Mouse (Mus musculus) thymus, postnatal 4 days (tissue): ENCODE measurements around the gene Fam129b.

Source experiments
- DNase-seq: peaks from one replicate; pipeline ENCODE4 v3.0.0; 2021

Gene Fam129b

GRCm38 (mm10) chr2:32926330-32927075 lies 50.6 kb downstream of the Fam129b start:
- peak; percentile 59 for DNase-seq

- no peak for DNase-seq
Observed at GRCm38 (mm10) chr2:32927624-32928234, 51.8 kb downstream of the Fam129b start.

DNA sequence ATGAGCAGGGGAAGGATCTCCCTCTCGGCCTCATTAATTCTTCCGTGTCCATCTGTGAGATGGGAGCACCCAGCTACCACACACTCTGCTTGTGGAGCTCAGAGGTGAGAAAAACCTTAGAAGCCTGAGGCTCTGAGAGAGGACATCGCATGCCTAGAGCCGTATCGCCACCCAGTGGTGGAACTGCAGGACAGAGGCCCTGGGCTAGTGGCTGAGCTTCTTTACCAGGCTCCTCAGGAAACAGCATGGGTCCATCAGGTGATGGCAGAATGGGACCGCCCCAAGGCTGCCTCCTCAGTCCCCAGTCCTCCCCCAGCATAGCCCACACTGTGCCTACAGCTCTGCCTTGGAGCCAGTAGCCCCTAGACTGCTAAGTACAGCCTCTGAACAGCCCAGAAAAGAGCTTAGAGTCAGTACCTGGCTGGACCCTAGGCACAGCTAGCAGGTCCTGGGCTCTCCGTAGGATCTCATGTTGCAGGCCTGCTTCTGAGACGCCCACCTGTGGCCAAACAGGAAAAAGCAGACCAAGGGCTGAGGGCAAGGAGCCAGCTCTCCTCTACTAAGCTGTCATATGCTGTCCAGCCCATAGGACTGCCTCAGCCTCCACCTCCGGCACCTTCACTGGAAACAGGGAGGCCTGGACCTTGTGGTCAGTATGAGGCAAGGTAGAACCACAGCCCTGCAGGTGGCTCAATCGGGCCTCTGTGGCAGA lies 52.5 kb downstream of the Fam129b start:
- peak; percentile 87 for DNase-seq

GRCm38 (mm10) chr2:32928947-32929829 lies 53.3 kb downstream of the Fam129b start:
- no peak for DNase-seq

DNA sequence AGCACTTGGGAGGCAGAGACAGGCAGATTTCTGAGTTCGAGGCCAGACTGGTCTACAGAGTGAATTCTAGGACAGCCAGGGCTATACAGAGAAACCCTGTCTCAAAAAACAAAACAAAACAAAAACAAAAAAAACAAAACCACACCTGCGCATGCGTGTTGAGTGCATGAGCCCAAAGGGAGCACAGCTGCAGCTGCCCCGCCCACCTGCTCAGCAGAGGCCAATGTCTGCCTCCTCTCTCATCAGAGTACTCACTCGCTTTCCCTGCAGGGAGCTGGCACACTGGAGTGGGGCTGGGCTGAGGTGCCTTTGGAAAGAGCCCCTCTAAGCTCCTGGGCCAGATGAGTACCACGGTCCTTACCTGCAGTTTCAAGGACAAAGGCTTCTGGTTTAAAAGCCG lies 55.8 kb downstream of the Fam129b start:
- DNase-seq = peak; percentile 90

DNA sequence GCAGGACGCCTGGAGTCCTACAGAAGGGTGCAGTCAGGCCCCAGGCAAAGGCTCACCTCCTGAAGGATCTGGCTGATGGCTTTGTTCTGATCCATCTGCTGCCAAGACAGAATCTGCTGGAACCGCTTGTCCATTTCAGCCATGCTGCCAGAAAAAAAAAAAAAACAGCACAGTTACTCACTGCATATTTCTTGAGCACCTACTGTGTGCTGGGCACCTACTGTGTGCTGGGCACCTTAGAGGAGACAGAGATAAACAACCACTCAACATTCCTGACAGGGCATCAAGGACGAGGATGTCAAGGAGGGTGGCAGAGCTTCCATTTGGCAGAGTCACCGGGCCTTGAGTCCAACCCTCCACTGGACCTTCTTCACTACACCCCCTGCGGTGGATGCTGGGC lies 62.8 kb downstream of the Fam129b start:
- DNase-seq = no peak

DNA sequence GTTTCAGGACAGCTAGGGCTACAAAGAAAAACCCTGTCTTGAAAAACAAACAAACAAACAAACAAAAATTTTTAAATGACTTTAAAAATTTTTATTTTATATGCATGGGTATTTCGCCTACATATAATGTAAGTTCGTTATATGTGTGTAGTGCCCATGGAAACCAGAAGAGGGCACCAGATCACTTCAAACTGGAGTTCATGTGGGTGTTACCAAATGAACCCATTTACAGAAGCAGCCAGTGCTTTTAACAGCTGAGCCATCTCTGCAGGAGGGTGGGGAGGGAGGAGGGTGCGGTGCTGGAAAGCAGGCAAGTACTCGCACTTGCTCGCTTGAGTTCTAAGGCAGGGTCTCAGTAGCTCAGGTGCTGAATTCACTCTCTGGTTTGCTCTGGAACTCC lies 63.5 kb downstream of the Fam129b start:
- peak; percentile 72 for DNase-seq

DNA sequence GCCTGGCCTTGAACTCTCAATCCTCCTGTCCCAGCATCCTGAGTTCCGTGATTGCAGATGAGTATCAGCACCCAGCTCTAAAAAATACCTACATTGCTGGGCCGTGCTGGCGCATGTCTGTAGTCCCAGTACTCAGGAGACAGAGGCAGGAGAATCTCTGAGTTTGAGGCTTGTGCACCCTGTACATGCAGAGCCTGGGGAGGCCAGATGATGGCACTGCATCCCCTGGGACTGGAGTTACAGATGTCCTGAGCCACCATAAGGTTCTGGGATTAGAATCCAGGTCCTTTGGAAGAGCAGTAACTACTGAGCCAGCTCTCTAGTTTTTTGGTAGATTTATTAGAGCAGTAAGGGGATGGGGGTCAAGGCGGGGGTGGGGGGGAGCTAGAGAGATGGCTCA lies 64.6 kb downstream of the Fam129b start:
- no peak for DNase-seq

- no peak for DNase-seq
Observed at GRCm38 (mm10) chr2:32947454-32947853, 71.5 kb downstream of the Fam129b start.

DNA sequence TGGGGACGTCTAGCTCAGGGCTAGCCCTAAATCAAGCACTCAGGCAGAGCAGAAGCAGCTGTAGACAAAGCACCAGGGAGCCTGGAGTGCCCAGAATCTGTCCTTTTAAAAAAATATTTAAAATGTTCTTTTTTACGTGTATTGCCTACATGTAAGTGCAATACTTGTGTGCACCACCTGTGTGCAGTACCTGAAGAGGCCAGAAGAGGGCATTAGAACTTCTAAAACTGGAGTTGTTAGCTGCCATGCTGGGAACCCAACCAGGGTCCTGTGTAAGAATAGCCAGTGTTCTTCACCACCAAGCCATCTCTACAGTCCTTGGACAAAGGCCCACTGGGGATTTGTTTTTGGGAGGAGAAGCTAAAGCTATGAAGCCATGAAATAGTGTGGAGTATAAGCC lies 78.7 kb downstream of the Fam129b start:
- DNase-seq = no peak

- DNase-seq = peak; percentile 35
Observed at GRCm38 (mm10) chr2:32957344-32957743, 81.4 kb downstream of the Fam129b start.

- no peak for DNase-seq
Observed at GRCm38 (mm10) chr2:32960273-32960672, 84.4 kb downstream of the Fam129b start.

DNA sequence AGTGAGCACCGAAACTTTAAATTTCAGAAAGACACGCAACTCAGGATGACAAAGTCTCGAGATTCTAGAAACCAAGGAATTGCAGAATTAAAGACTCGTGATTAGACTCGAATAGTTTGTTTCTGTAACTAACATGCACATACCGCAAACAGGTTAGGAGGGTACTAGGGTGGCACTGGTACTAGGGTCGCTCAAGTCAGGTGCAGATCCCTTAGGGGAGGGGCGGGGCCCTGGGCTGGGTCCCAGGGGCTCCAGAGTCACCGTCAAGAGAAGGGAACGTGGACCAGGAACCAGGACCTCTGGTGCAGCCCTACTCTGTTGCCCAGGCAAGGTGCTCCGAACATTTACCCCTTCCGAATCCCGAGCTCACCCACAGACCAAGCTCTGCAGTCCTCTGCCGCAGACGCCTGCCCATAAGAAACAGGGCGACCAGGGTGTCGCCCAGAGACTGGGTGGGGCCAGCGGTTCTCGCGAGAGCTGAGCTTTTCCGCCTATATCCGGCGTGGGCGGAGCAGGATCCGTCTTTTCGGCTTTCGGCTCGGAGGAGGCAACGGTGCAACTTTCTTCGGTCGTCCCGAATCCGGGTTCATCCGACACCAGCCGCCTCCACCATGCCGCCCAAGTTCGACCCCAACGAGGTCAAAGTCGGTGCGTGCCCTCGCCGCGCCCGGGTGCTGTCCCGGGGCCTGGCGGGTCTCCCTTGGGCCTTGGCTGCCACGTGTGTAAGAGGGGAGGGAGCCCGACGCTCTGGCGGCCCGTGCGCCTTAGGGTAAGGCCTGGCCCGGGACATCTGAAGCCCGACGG lies 85.5 kb downstream of the Fam129b start, which contains the start of the genes Rpl12 and Lrsam1:
Gene Rpl12 (plus strand): TSS at position 368 of the 804 bp plus-strand sequence.
Gene Lrsam1 (minus strand): TSS at position 423 of the 804 bp plus-strand sequence.
- DNase-seq = peak; percentile 98

- DNase-seq = no peak
Observed at GRCm38 (mm10) chr2:32962062-32962874, 86.4 kb downstream of the Fam129b start.

- peak; percentile 73 for DNase-seq
Observed at GRCm38 (mm10) chr2:32962875-32963220, 86.9 kb downstream of the Fam129b start.

- no peak for DNase-seq
Observed at GRCm38 (mm10) chr2:32963544-32963943, 87.6 kb downstream of the Fam129b start.

DNA sequence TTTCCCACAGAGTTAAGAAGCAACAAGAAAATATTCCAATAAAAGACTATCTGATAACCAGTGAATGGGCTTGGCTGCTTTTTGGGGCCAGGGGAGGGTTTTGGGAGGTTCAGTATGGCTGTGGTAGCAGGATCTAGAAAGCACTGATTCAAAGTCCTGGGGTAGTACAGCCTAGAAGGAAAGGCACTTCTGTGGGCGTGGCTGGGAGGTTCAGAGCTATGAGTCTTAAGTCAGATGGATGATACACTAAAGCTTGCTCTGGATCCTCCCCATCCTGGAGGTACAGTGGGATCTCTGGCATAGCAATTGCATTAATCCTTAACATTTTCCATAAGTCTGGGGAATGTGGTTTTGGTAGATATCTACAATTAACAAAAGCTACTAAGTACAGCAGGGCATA lies 88.1 kb downstream of the Fam129b start:
- DNase-seq = no peak

- no peak for DNase-seq
Observed at GRCm38 (mm10) chr2:32964659-32965457, 88.9 kb downstream of the Fam129b start.

- no peak for DNase-seq
Observed at GRCm38 (mm10) chr2:32965511-32966183, 89.7 kb downstream of the Fam129b start.
